Mouse (Mus musculus) heart, postnatal 25 days (tissue): ENCODE data around the gene Cbfa2t2. TPM values are rescaled to one million over a fixed set of nuclear protein-coding genes. Genes with fewer than 3 reads are reported as not detected.

Experiments used
- DNase-seq: peaks from one replicate; pipeline ENCODE4 v3.0.0; 2022; ENCODE audit warnings: low spot score
- intact Hi-C: fragments of 180-260 bp; cut with DNase I; formaldehyde crosslinking; loops from one replicate; pipeline ENCODE4 v1.15.1; 2025
- total RNA-seq, 2 experiments: library from RNA; stranded (reverse); gene quantifications; 2 replicates each; pipeline ENCODE4 v1.2.3; 2021

Cbfa2t2 gene
- total RNA-seq, 2 experiments from 2014 or later = 14.3 to 18.4 TPM

DNA sequence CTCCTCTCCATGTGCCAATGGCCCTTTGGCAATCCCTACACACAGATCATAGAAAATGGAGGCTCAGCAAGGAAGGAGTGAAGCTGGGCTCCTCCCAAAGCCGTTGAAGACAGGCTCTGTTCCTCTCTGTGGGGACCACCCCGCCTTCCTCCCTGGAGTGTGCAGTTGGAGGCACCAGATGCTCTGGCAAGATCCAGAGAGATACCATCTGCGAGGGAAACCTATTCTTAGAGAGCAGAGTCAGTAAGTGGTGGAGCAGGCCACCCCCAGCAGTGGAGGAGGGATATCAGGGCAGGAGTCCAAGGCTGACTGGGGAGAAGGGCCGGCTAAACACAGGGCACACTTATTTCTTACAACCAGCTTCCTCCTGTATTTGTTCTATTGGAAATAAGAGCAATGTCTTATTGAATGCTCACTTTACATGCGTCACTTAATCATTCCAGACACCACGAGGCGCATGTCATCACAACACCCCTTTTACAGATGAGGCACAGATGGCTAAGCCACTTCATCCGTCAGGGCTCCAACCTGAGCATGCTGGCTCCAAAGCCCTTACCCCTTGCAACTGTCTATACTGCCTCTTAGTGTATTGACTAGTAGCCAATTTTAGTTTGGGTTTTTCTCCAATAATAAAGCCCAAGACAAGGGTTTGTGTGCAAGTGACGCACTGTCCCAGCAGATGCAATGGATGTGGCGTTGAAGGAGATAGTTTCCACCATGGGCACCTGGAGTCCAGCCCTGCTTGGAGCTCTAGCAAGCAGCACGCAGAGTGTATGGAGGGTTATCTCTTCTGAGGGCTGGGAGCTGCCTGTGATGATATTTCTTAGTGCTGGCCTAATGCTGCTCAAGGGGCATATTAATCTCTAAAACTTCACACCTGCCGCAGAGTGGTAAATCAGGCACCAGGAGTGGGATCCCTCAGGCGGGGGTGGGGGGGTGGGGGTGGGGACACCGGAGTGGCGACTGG, 147.9 kb downstream of the Cbfa2t2 start:
- intact Hi-C loops = no loop called here
- DNase-seq = no peak

- intact Hi-C loops = loop anchor here (5.0 kb wide), 1 partner anchor 33 kb away; the partner anchor contains the start of gene Actl10
These were observed 148.8 kb downstream of the Cbfa2t2 start for GRCm38 (mm10) chr2:154584931-154585601.

DNA sequence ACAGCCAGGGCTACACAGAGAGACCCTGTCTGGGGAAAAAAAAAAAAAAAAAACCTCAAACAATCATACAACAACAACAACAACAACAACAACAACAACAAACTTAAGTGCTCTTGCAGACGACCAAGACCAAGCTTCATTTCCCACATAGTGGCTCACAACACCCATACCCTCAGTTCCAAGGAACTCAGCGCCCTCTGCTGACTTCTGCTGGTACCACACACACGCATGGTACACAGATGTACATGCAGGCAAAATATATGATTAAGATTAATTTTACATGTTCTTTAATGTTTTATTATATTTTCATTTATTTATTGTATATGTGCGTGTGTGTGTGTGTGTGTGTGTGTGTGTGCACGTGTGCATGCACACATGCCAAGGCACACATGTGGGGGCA, 150.1 kb downstream of the Cbfa2t2 start:
- intact Hi-C loops = loop anchor here (5.0 kb wide), 1 partner anchor 34 kb away; the partner anchor contains the start of gene Actl10
- no peak for DNase-seq

More at GRCm38 (mm10) chr2:154584931-154585601, 148.8 kb downstream of the Cbfa2t2 start:
- DNase-seq = no peak

Other genes with a start within 250 kb of the Cbfa2t2 start
- under 1 TPM in 1 of 2 experiments, not detected in 1; 0.17 TPM for gene Bpifb1, start 245.7 kb upstream of the Cbfa2t2 start, total RNA-seq
- not detected for gene Bpifb5, start 212.7 kb upstream of the Cbfa2t2 start, total RNA-seq
- gene Bpifb9a, start 178.6 kb upstream of the Cbfa2t2 start, total RNA-seq = not detected
- gene Bpifb9b, start 129.3 kb upstream of the Cbfa2t2 start, total RNA-seq = not detected
- 10 to 100 TPM; 23.1 to 25.6 TPM for gene Cdk5rap1, start 63.5 kb upstream of the Cbfa2t2 start, total RNA-seq
- 10 to 100 TPM; 88.8 to 90.4 TPM for gene Snta1, start 28.4 kb upstream of the Cbfa2t2 start, total RNA-seq
- not detected for gene 1700003F12Rik, start 110.6 kb downstream of the Cbfa2t2 start, total RNA-seq
- not detected for gene Actl10, start 115.3 kb downstream of the Cbfa2t2 start, total RNA-seq
- under 1 TPM; 0.36 to 0.39 TPM for gene Necab3, start 122.4 kb downstream of the Cbfa2t2 start, total RNA-seq
- 1 to 10 TPM; 1.1 to 1.2 TPM for gene E2f1, start 133.4 kb downstream of the Cbfa2t2 start, total RNA-seq
- 10 to 100 TPM; 23.9 to 26.0 TPM for gene Pxmp4, start 167.2 kb downstream of the Cbfa2t2 start, total RNA-seq
- gene Zfp341, start 176.8 kb downstream of the Cbfa2t2 start, total RNA-seq = 1 to 10 TPM; 3.0 to 3.1 TPM
- not detected for gene 4930519P11Rik, start 177.0 kb downstream of the Cbfa2t2 start, total RNA-seq
- gene Chmp4b, start 215.2 kb downstream of the Cbfa2t2 start, total RNA-seq = 100 to 1,000 TPM; 112 TPM